Mouse (Mus musculus) lung, postnatal 0 days (tissue): ENCODE measurements around the gene B3glct. TPM values are rescaled to one million over a fixed set of nuclear protein-coding genes. Genes with fewer than 3 reads are reported as not detected.
A peak's percentile ranks its signal among the peaks of the same experiment; 100 is the strongest.

Experiments
- ATAC-seq: fragments of 200-750 bp; cut with Nextera tagmentation; 2 replicates; pipeline ENCODE4 v1.8.0; 2017; ENCODE audit warnings: moderate library complexity
- DNase-seq: peaks from one replicate; pipeline ENCODE4 v3.0.0-alpha.2; 2016; ENCODE audit warnings: low spot score
- H3K27ac ChIP-seq: fragments of 300-500 bp; sonication (generic); 2 replicates; pipeline ENCODE4 v1.5.1; 2014; ENCODE audit warnings: antibody characterized with exemption, mild to moderate bottlenecking, low read length, mixed read lengths
- H3K27me3 ChIP-seq: fragments of 300-500 bp; sonication (generic); replicated peaks from 2 replicates; pipeline ENCODE4 v1.6.1; 2014; ENCODE audit warnings: low read length, mixed read lengths; ENCODE audit not compliant: insufficient read depth
- H3K36me3 ChIP-seq: fragments of 300-500 bp; sonication (generic); 2 replicates; pipeline ENCODE4 v1.6.1; 2014; ENCODE audit warnings: low read length, mixed read lengths; ENCODE audit not compliant: insufficient read depth
- H3K4me1 ChIP-seq: fragments of 300-500 bp; sonication (generic); 2 replicates; pipeline ENCODE4 v1.6.1; 2014; ENCODE audit warnings: antibody characterized with exemption, low read depth, low read length, mixed read lengths; ENCODE audit not compliant: insufficient read depth
- H3K4me2 ChIP-seq: fragments of 300-500 bp; sonication (generic); replicated peaks from 2 replicates; pipeline ENCODE4 v1.6.1; 2014; ENCODE audit warnings: low read depth, mild to moderate bottlenecking, low read length, moderate library complexity, mixed read lengths
- H3K4me3 ChIP-seq: fragments of 300-500 bp; sonication (generic); 2 replicates; pipeline ENCODE4 v1.5.1; 2014; ENCODE audit warnings: low read depth, low read length
- H3K9ac ChIP-seq: fragments of 300-500 bp; sonication (generic); replicated peaks from 2 replicates; pipeline ENCODE4 v1.6.1; 2014; ENCODE audit warnings: low read depth, mild to moderate bottlenecking
- H3K9me3 ChIP-seq: fragments of 300-500 bp; sonication (generic); 2 replicates; pipeline ENCODE4 v1.6.1; 2016; ENCODE audit warnings: low read length, mixed read lengths
- CTCF ChIP-seq: IDR thresholded peaks from 2 replicates; pipeline ENCODE4 v1.5.1; 2016; ENCODE audit warnings: antibody characterized with exemption, mild to moderate bottlenecking
- EP300 ChIP-seq: IDR thresholded peaks from 2 replicates; pipeline ENCODE4 v1.6.1; 2016; ENCODE audit warnings: antibody characterized with exemption, mild to moderate bottlenecking, control low read depth
- WGBS: fragments of 180-500 bp; shearing (Covaris S2); extraction: QIAGEN DNeasy Blood & Tissue Kit; methylation state at CpG from one replicate; pipeline ENCODE4 v1.1.7; 2014; 5-methylcytosine and 5-hydroxymethylcytosine counted together
- polyA plus RNA-seq: library from polyadenylated mRNA; unstranded; fragments of >200 nt; fragmentation: Nextera tagmentation; extraction: Ambion mirVana; gene quantifications from 2 replicates; pipeline ENCODE4 v1.2.1, GENCODE M21; 2015

B3glct gene
- polyA plus RNA-seq, 1 experiment from 2014 or later, result 5.0 TPM

- Histone ChIP-seq H3K27me3 (no peaks in the 10 kb centered on the region), H3K36me3 (no peaks in the 10 kb centered on the region), H3K4me1 (no peaks in the 10 kb centered on the region), H3K4me3 (no peak overlapping the region), H3K4me2 (no peak overlapping the region), H3K9ac (no peak overlapping the region), H3K27ac (no peak overlapping the region), H3K9me3 (no peaks in the 10 kb centered on the region)
- ATAC-seq, result no peak
- 81% methylated on average over 8 of the region's 8 CpGs for WGBS
- no peak for TF ChIP-seq EP300
- no peak for TF ChIP-seq CTCF
- no peak for DNase-seq
These were observed 36.6 kb upstream of the B3glct start for GRCm38 (mm10) chr5:149641277-149641892.

- Histone ChIP-seq H3K4me2 (no peak overlapping the region), H3K27ac (no peak overlapping the region), H3K9me3 (no peaks in the 10 kb centered on the region), H3K4me1 (no peaks in the 10 kb centered on the region), H3K9ac (no peak overlapping the region), H3K27me3 (no peaks in the 10 kb centered on the region), H3K36me3 (no peaks in the 10 kb centered on the region), H3K4me3 (no peak overlapping the region)
- DNase-seq (no peak), ATAC-seq (no peak)
- TF ChIP-seq EP300 (no peak), CTCF (peak; percentile 53)
- 50% methylated on average over 6 of the region's 6 CpGs for WGBS
These were observed 35.7 kb upstream of the B3glct start for GRCm38 (mm10) chr5:149642366-149642765.

- ATAC-seq (no peak), DNase-seq (no peak)
- H3K4me2 ChIP-seq, result no peak overlapping the region
- H3K36me3 ChIP-seq, result no peaks in the 10 kb centered on the region
- no peak overlapping the region for H3K4me3 ChIP-seq
- no peak overlapping the region for H3K9ac ChIP-seq
- H3K9me3 ChIP-seq, result no peaks in the 10 kb centered on the region
- WGBS, result 69% methylated on average over 11 of the region's 11 CpGs
- no peaks in the 10 kb centered on the region for H3K4me1 ChIP-seq
- H3K27ac ChIP-seq, result no peak overlapping the region
- H3K27me3 ChIP-seq, result no peaks in the 10 kb centered on the region
- TF ChIP-seq EP300 (no peak), CTCF (no peak)
These were observed 35.1 kb upstream of the B3glct start for GRCm38 (mm10) chr5:149642783-149643509.

- H3K4me3 ChIP-seq, result no peak overlapping the region
- H3K27ac ChIP-seq, result no peak overlapping the region
- 50% methylated on average over 8 of the region's 8 CpGs for WGBS
- no peak for TF ChIP-seq EP300
- no peak for TF ChIP-seq CTCF
- H3K9me3 ChIP-seq, result no peaks in the 10 kb centered on the region
- no peaks in the 10 kb centered on the region for H3K27me3 ChIP-seq
- no peaks in the 10 kb centered on the region for H3K36me3 ChIP-seq
- no peaks in the 10 kb centered on the region for H3K4me1 ChIP-seq
- no peak overlapping the region for H3K9ac ChIP-seq
- DNase-seq (no peak), ATAC-seq (no peak)
- H3K4me2 ChIP-seq, result no peak overlapping the region
These were observed 30.5 kb upstream of the B3glct start for GRCm38 (mm10) chr5:149647367-149648115.

- DNase-seq, result peak; percentile 12
- no peaks in the 10 kb centered on the region for H3K4me1 ChIP-seq
- H3K4me3 ChIP-seq, result no peak overlapping the region
- H3K4me2 ChIP-seq, result no peak overlapping the region
- no peaks in the 10 kb centered on the region for H3K9me3 ChIP-seq
- no peak for TF ChIP-seq CTCF
- no peak for TF ChIP-seq EP300
- H3K27me3 ChIP-seq, result no peaks in the 10 kb centered on the region
- no peak overlapping the region for H3K27ac ChIP-seq
- 18% methylated on average over 4 of the region's 4 CpGs for whole genome bisulfite sequencing
- H3K9ac ChIP-seq, result no peak overlapping the region
- H3K36me3 ChIP-seq, result no peaks in the 10 kb centered on the region
- peak; percentile 56 for ATAC-seq
These were observed 29.8 kb upstream of the B3glct start for GRCm38 (mm10) chr5:149648196-149648595.

GRCm38 (mm10) chr5:149648895-149649406, 29.1 kb upstream of the B3glct start:
- H3K9me3 ChIP-seq, result no peaks in the 10 kb centered on the region
- no peak for TF ChIP-seq EP300
- 53% methylated on average over 6 of the region's 6 CpGs for WGBS
- DNase-seq (no peak), ATAC-seq (peak; percentile 41)
- H3K9ac ChIP-seq, result no peak overlapping the region
- no peak overlapping the region for H3K27ac ChIP-seq
- H3K27me3 ChIP-seq, result no peaks in the 10 kb centered on the region
- no peak overlapping the region for H3K4me2 ChIP-seq
- H3K4me1 ChIP-seq, result no peaks in the 10 kb centered on the region
- H3K36me3 ChIP-seq, result no peaks in the 10 kb centered on the region
- H3K4me3 ChIP-seq, result no peak overlapping the region
